Mouse (Mus musculus): ENCODE results near the gene Gaa. TPM values are rescaled to one million over a fixed set of nuclear protein-coding genes. Genes with fewer than 3 reads are reported as not detected.

The Gaa gene
- total RNA-seq, 2 experiments from 2014 or later, result 148 to 177 TPM

DNA sequence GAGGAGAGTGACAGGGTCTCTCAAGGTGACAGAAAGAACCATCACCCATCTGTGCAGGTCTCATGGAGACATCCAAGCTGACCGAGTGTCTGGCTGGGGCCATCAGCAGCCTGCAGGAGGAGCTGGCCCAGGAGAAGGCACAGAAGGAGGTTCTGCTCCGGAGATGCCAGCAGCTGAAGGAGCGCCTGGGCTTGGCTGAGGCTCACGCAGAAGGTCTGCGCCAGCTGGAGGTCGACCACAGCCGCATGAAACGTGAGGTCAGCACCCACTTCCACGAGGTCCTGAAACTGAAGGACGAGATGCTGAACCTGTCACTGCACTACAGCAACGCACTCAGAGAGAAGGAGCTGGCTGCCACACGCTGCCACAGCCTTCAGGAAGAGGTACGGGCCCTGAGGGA lies 54.8 kb downstream of the Gaa start:
- H3K4me3 ChIP-seq, result no peak overlapping the region
- DNase-seq, result peak; percentile 47

GRCm38 (mm10) chr11:119325068-119325467 lies 57.4 kb downstream of the Gaa start:
- TF ChIP-seq CTCF (IDR thresholded peaks at IDR 0.05), result peak; percentile 27; the same call in 1 of the 2 replicates
- Histone ChIP-seq H3K4me3 (no peak overlapping the region), H3K27ac (no peak overlapping the region)
- intact Hi-C loops (cut with DNase I), result no loop called here
- DNase-seq, result no peak

More for the DNA sequence above, 54.8 kb downstream of the Gaa start:
- H3K27ac ChIP-seq, result no peak overlapping the region
- TF ChIP-seq CTCF (IDR thresholded peaks at IDR 0.05), result no peak
- intact Hi-C loops (cut with DNase I), result no loop called here

- TF ChIP-seq CTCF (IDR thresholded peaks at IDR 0.05), result no peak
- no peak for DNase-seq
- Histone ChIP-seq H3K4me3 (no peak overlapping the region), H3K27ac (no peak overlapping the region)
- intact Hi-C loops (cut with DNase I), result no loop called here
Measured at GRCm38 (mm10) chr11:119330592-119330991, 62.9 kb downstream of the Gaa start.

GRCm38 (mm10) chr11:119331970-119332369 lies 64.3 kb downstream of the Gaa start:
- no peak overlapping the region for H3K4me3 ChIP-seq
- no peak overlapping the region for H3K27ac ChIP-seq
- no peak for DNase-seq
- intact Hi-C loops (cut with DNase I), result no loop called here
- no peak for TF ChIP-seq CTCF (IDR thresholded peaks at IDR 0.05)

Other genes starting within 250 kb of the Gaa start
- under 1 TPM; 0.69 to 0.95 TPM for gene Cbx2, start 244.9 kb upstream of the Gaa start, total RNA-seq (2021)
- gene Cbx8, start 226.9 kb upstream of the Gaa start, total RNA-seq (2021), result 1 to 10 TPM; 1.5 to 1.6 TPM
- gene Cbx4, start 181.7 kb upstream of the Gaa start, total RNA-seq (2021), result 1 to 10 TPM; 2.1 to 2.2 TPM
- 10 to 100 TPM; 30.7 to 36.6 TPM for gene Tbc1d16, start 39.4 kb upstream of the Gaa start, total RNA-seq (2021)
- not detected for gene Ccdc40, start 39.3 kb upstream of the Gaa start, total RNA-seq (2021)
- gene Eif4a3, start 32.2 kb downstream of the Gaa start, total RNA-seq (2021), result 10 to 100 TPM; 42.1 to 51.6 TPM
- gene Card14, start 39.9 kb downstream of the Gaa start, total RNA-seq (2021), result under 1 TPM; 0.33 to 0.54 TPM
- gene Sgsh, start 87.6 kb downstream of the Gaa start, total RNA-seq (2021), result 1 to 10 TPM; 2.7 to 3.0 TPM
- gene Slc26a11, start 87.7 kb downstream of the Gaa start, total RNA-seq (2021), result 1 to 10 TPM; 1.9 to 2.8 TPM
- 1 to 10 TPM; 4.1 to 6.9 TPM for gene Rnf213, start 125.2 kb downstream of the Gaa start, total RNA-seq (2021)
- 1 to 10 TPM; 4.3 to 4.5 TPM for gene Endov, start 223.5 kb downstream of the Gaa start, total RNA-seq (2021)

Measured in gastrocnemius, adult 2 months (tissue).